Mouse (Mus musculus) limb, embryonic 13.5 days (tissue): ENCODE measurements at regions not wholly inside any gene's neighbourhood (a gene's known extent, or its start where the extent isn't known, plus 50 kb on each side); places are given as distances from the start of the nearest gene placed in this dataset.

Source experiments
- ATAC-seq: fragments of 200-750 bp; cut with Nextera tagmentation; 2 replicates; pipeline ENCODE4 v1.8.0; 2017; ENCODE audit warnings: low read depth, moderate number of reproducible peaks, moderate TSS enrichment; ENCODE audit not compliant: low FRiP score
- H3K27ac ChIP-seq: fragments of 300-500 bp; sonication (generic); 2 replicates; pipeline ENCODE4 v1.5.1; 2015; ENCODE audit warnings: inconsistent platforms, mild to moderate bottlenecking, moderate library complexity
- H3K27me3 ChIP-seq: fragments of 300-500 bp; sonication (generic); 2 replicates; pipeline ENCODE4 v1.6.1; 2015; ENCODE audit warnings: mild to moderate bottlenecking, inconsistent platforms
- H3K36me3 ChIP-seq: fragments of 300-500 bp; sonication (generic); 2 replicates; pipeline ENCODE4 v1.6.1; 2015; ENCODE audit warnings: inconsistent platforms, mild to moderate bottlenecking, moderate library complexity
- H3K4me1 ChIP-seq: fragments of 300-500 bp; sonication (generic); 2 replicates; pipeline ENCODE4 v1.6.1; 2015; ENCODE audit warnings: inconsistent platforms
- H3K4me2 ChIP-seq: fragments of 300-500 bp; sonication (generic); replicated peaks from 2 replicates; pipeline ENCODE4 v1.6.1; 2015; ENCODE audit warnings: inconsistent platforms, mild to moderate bottlenecking, moderate library complexity
- H3K4me3 ChIP-seq: fragments of 300-500 bp; sonication (generic); 2 replicates; pipeline ENCODE4 v1.5.1; 2015; ENCODE audit warnings: moderate library complexity, mild to moderate bottlenecking, inconsistent platforms
- H3K9ac ChIP-seq: fragments of 300-500 bp; sonication (generic); 2 replicates; pipeline ENCODE4 v1.6.1; 2015; ENCODE audit warnings: mild to moderate bottlenecking, inconsistent platforms
- H3K9me3 ChIP-seq: fragments of 300-500 bp; sonication (generic); 2 replicates; pipeline ENCODE4 v1.6.1; 2016; ENCODE audit warnings: inconsistent platforms
- WGBS: fragments of 180-500 bp; shearing (Covaris S2); methylation state at CpG from one replicate; pipeline ENCODE4 v1.1.7; 2015; 5-methylcytosine and 5-hydroxymethylcytosine counted together

DNA sequence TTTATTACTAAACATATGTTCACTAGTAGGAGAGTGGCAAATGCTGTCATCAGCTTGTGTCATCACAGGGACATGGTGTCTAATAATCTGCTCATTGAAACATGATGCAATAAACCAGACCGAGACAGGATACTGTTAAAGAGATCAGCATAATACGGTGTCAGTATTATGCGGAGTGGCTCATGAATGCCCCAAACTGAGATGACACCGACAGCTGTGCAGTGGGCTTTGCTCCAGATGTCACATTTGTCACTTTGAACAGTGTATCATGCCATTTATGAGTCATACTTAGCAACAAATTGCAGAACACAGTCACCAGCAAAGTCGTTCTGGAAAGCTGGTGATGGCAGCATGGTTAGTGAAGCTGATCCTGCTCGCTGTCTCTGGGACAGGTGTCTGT lies 527.2 kb downstream of the Triml1 start:
- ATAC-seq, result peak; percentile 51; the same call in 1 of the 2 replicates

DNA sequence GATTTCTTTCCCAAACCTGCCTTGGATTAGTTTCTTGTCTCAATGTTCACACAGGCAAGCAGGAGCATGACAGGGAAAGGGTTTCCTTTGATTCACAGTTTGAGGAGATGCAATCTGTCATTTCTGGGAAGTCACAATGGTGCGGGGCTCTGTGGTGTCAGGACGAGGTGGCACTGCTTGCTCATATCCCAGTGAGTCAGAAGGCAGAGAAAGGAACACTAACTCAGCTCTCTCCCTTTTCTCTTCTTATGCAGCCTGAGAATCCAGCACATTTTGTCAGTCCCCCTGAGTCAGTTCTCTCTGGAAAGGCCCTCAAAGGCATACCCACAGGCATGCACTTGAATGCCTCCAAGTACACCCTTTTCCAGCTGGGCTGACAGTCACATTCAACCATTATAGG lies 544.6 kb downstream of the Triml1 start:
- ATAC-seq, result no peak
- Histone ChIP-seq H3K9me3 (no peaks in the 10 kb centered on the region), H3K36me3 (no peaks in the 10 kb centered on the region), H3K27ac (no peak overlapping the region), H3K27me3 (no peaks in the 10 kb centered on the region), H3K9ac (no peak overlapping the region), H3K4me2 (no peak overlapping the region), H3K4me1 (no peaks in the 10 kb centered on the region), H3K4me3 (no peak overlapping the region)
- 76% methylated on average over 2 of the region's 2 CpGs for WGBS

More for the DNA sequence above, 527.2 kb downstream of the Triml1 start:
- H3K36me3 ChIP-seq, result no peaks in the 10 kb centered on the region
- no peak overlapping the region for H3K4me2 ChIP-seq
- 82% methylated on average over 6 of the region's 6 CpGs for WGBS
- H3K4me3 ChIP-seq, result no peak overlapping the region
- no peaks in the 10 kb centered on the region for H3K4me1 ChIP-seq
- H3K27me3 ChIP-seq, result no peaks in the 10 kb centered on the region
- H3K9me3 ChIP-seq, result no peaks in the 10 kb centered on the region
- H3K9ac ChIP-seq, result no peak overlapping the region
- no peak overlapping the region for H3K27ac ChIP-seq
